8 mouse cellular contexts compared by ENCODE assay signal in genomic region chr2:30618487-30619248, GRCm38 (mm10). TPM values are rescaled to one million over a fixed set of nuclear protein-coding genes. Genes with fewer than 3 reads are reported as not detected.
DNase-seq lines count a peak whose midpoint lies in the region; ATAC-seq and TF ChIP-seq lines count a peak whose summit lies in the region.

No protein-coding gene starts in this region.

- H3K4me1 ChIP-seq in heart, adult 2 months (ENCODE audit: control insufficient read depth, insufficient read depth, low read length), result peaks cover 11% of the 10 kb centered on the region; the same call in 1 of the 2 replicates
- H3K4me1 ChIP-seq in kidney, embryonic 14.5 days (ENCODE audit: control insufficient read depth, insufficient read depth, low read length), result peaks cover 28% of the 10 kb centered on the region

- TF ChIP-seq CTCF in heart, adult 2 months (IDR thresholded peaks at IDR 0.05), result no peak

- peak; percentile 87 for ATAC-seq in common myeloid progenitor, adult 5-6 weeks (replicated peaks; ENCODE audit: low read depth, poor library complexity, severe bottlenecking)
- ATAC-seq in kidney, embryonic 14.5 days (ENCODE audit: low FRiP score, low TSS enrichment), result peak; percentile 76

- H3K36me3 ChIP-seq in heart, adult 2 months (ENCODE audit: control insufficient read depth, insufficient read depth, low read length), result no peaks in the 10 kb centered on the region
- H3K36me3 ChIP-seq in kidney, embryonic 14.5 days (ENCODE audit: control insufficient read depth, insufficient read depth, low read length), result no peaks in the 10 kb centered on the region

- peak overlapping the region; percentile 15 for H3K27ac ChIP-seq in heart, adult 2 months
- H3K27ac ChIP-seq in kidney, embryonic 14.5 days (ENCODE audit: low read depth, low read length), result peak overlapping the region; percentile 91

- TF ChIP-seq POLR2A in heart, adult 2 months (IDR thresholded peaks at IDR 0.05; ENCODE audit: insufficient read depth, low read depth, low read length), result no peak

- intact Hi-C loops in heart, adult 2 months (cut with DNase I), result no loop called here

- no peaks in the 10 kb centered on the region for H3K27me3 ChIP-seq in heart, adult 2 months (ENCODE audit: control insufficient read depth, insufficient read depth, low read length)
- H3K27me3 ChIP-seq in kidney, embryonic 14.5 days (ENCODE audit: control insufficient read depth, insufficient read depth, low read length), result no peaks in the 10 kb centered on the region

- H3K4me2 ChIP-seq in kidney, embryonic 14.5 days (replicated peaks; ENCODE audit: low read depth, low read length), result no peak overlapping the region

- WGBS in heart, adult 2 months, result 47% methylated on average over 6 of the region's 6 CpGs
- WGBS in kidney, embryonic 14.5 days, result 47% methylated on average over 6 of the region's 6 CpGs

- H3K9me3 ChIP-seq in kidney, embryonic 14.5 days (ENCODE audit: control insufficient read depth, low read length), result no peaks in the 10 kb centered on the region

- H3K9ac ChIP-seq in heart, adult 2 months (ENCODE audit: low read depth, low read length), result no peak overlapping the region
- H3K9ac ChIP-seq in kidney, embryonic 14.5 days (ENCODE audit: low read depth, low read length), result peak overlapping the region; percentile 28; the same call in 1 of the 2 replicates

- H3K79me2 ChIP-seq in heart, adult 2 months (replicated peaks; ENCODE audit: control insufficient read depth, insufficient read depth, low read length), result no peaks in the 10 kb centered on the region

- peak in 1 of 2 experiments; percentile 48 for DNase-seq in heart, adult 2 months
- DNase-seq in lung, adult 18-20 months, result peak; percentile 49 to 76
- no peak for DNase-seq in layer of hippocampus, adult 9-10 months (ENCODE audit: low spot score)
- no peak for DNase-seq in embryo, embryonic 11 days
- no peak for DNase-seq in thymus, postnatal 4 days
- no peak for DNase-seq in thymus, postnatal 10 days (ENCODE audit: low spot score in 2 of 2)

- no peak overlapping the region for H3K4me3 ChIP-seq in heart, adult 2 months
- H3K4me3 ChIP-seq in kidney, embryonic 14.5 days (ENCODE audit: low read length), result no peak overlapping the region

- peak; percentile 72; the same call in 1 of the 2 replicates for TF ChIP-seq EP300 in heart, adult 2 months (IDR thresholded peaks at IDR 0.05; ENCODE audit: insufficient read depth, low read depth, low read length)

RNA-seq across cellular contexts. Expression of gene Cstad, which starts 23.8 kb away (rescaled TPM):
- total RNA-seq in common myeloid progenitor, adult 5-6 weeks (2017), result not detected in 2 replicates
- total RNA-seq in heart, adult 2 months (2021), result 1 to 10 TPM in 1 of 2 experiments, under 1 TPM in 1; 0.73 to 1.0 TPM
- 0.32 and 0.76 TPM in 2 replicates for polyA plus RNA-seq in heart, adult 2 months (2012; rRNA removed)
- polyA plus RNA-seq in kidney, embryonic 14.5 days (2014; fragmentation: Nextera tagmentation; extraction: Ambion mirVana), result 0.91 and 1.7 TPM in 2 replicates

Comparison
In these comparisons a context has a peak if more than half of its experiments do, and no peak if none do; other contexts are left out.
1. DNase-seq: peak in lung, adult 18-20 months (2 of 2); none in layer of hippocampus, adult 9-10 months (single experiment), embryo, embryonic 11 days (single experiment), thymus, postnatal 4 days (single experiment) and thymus, postnatal 10 days (0 of 2).